Mouse (Mus musculus) CH12.LX (cell line): ENCODE results near the gene Kxd1. TPM values are rescaled to one million over a fixed set of nuclear protein-coding genes. Genes with fewer than 3 reads are reported as not detected.

Source experiments
- DNase-seq: peaks from one replicate; pipeline ENCODE4 v3.0.0-alpha.2; 2013; ENCODE audit errors: extremely low read depth
- H3K27ac ChIP-seq: 2 replicates; pipeline ENCODE4 v1.5.1; 2012; ENCODE audit warnings: low read depth, mild to moderate bottlenecking, control low read depth, moderate library complexity; ENCODE audit not compliant: insufficient read depth
- H3K27me3 ChIP-seq: replicated peaks from 2 replicates; pipeline ENCODE3; 2012; ENCODE audit warnings: inconsistent platforms
- H3K36me3 ChIP-seq, 2 experiments: replicated peaks in 1 of 2; 2 replicates each; pipeline versions ENCODE3 to v1.6.1; 2012; ENCODE audit warnings: inconsistent platforms in 1 of 2, low read length in 1 of 2, mild to moderate bottlenecking in 1 of 2, mixed read lengths in 1 of 2, moderate library complexity in 1 of 2; ENCODE audit not compliant: control insufficient read depth in 1 of 2, insufficient read depth in 1 of 2
- H3K4me1 ChIP-seq, 2 experiments: 2 replicates each; pipeline ENCODE4 v1.6.1; 2012; ENCODE audit warnings: inconsistent platforms in 1 of 2, moderate library complexity in 1 of 2; ENCODE audit not compliant: insufficient read depth in 2 of 2, control insufficient read depth in 1 of 2
- H3K4me2 ChIP-seq: 2 replicates; pipeline ENCODE4 v1.6.1; 2012; ENCODE audit warnings: low read depth, mild to moderate bottlenecking, control low read depth; ENCODE audit not compliant: poor library complexity, insufficient read depth, severe bottlenecking
- H3K4me3 ChIP-seq, 3 experiments: fragments of 150-350 bp in 1 of 3; sonication (generic) in 1 of 3; replicated peaks in 1 of 3; 2 replicates each; pipeline versions ENCODE3 to v1.5.1; 2011 to 2012; ENCODE audit warnings: low read depth in 2 of 3, low read length in 2 of 3, mild to moderate bottlenecking in 2 of 3, moderate library complexity in 2 of 3, control low read depth in 1 of 3, improper control_type of control experiment in 1 of 3, inconsistent platforms in 1 of 3, mixed read lengths in 1 of 3; ENCODE audit not compliant: poor library complexity in 1 of 3
- H3K79me2 ChIP-seq: replicated peaks from 2 replicates; pipeline ENCODE4 v1.6.1; 2012; ENCODE audit warnings: mild to moderate bottlenecking, moderate library complexity; ENCODE audit not compliant: control insufficient read depth, poor library complexity, insufficient read depth, severe bottlenecking; ENCODE audit errors: extremely low read depth
- H3K9ac ChIP-seq: 2 replicates; pipeline ENCODE4 v1.6.1; 2012; ENCODE audit warnings: low read depth, mild to moderate bottlenecking, control low read depth, moderate library complexity; ENCODE audit not compliant: insufficient read depth
- H3K9me3 ChIP-seq: replicated peaks from 2 replicates; pipeline ENCODE3; 2012; ENCODE audit warnings: low read length, inconsistent platforms, mixed read lengths
- BHLHE40 ChIP-seq: IDR thresholded peaks from 2 replicates; pipeline ENCODE4 v1.6.1; 2011; ENCODE audit warnings: mild to moderate bottlenecking, low read depth, low read length, improper control_type of control experiment
- CHD1 ChIP-seq: IDR thresholded peaks from 2 replicates; pipeline ENCODE4 v1.6.1; 2012; ENCODE audit warnings: low read depth, low read length, improper control_type of control experiment, inconsistent platforms
- CHD2 ChIP-seq: IDR thresholded peaks from 2 replicates; pipeline ENCODE4 v1.6.1; 2011; ENCODE audit warnings: low read length, improper control_type of control experiment
- ELF1 ChIP-seq: IDR thresholded peaks from 2 replicates; pipeline ENCODE4 v1.6.1; 2014; ENCODE audit warnings: low read depth, mild to moderate bottlenecking, inconsistent platforms, low read length, improper control_type of control experiment
- ETS1 ChIP-seq: conservative IDR thresholded peaks from 2 replicates; pipeline ENCODE4 v1.6.1; 2012; ENCODE audit warnings: low read depth, mild to moderate bottlenecking, inconsistent platforms, low read length, improper control_type of control experiment, moderate library complexity
- GABPA ChIP-seq: IDR thresholded peaks from 2 replicates; pipeline ENCODE4 v1.6.1; 2012; ENCODE audit warnings: low read depth, low read length, improper control_type of control experiment, inconsistent platforms; ENCODE audit not compliant: insufficient replicate concordance
- JUN ChIP-seq: IDR thresholded peaks from 2 replicates; pipeline ENCODE4 v1.6.1; 2011; ENCODE audit warnings: low read depth, mild to moderate bottlenecking, low read length, improper control_type of control experiment, moderate library complexity; ENCODE audit not compliant: insufficient read depth
- JUND ChIP-seq: conservative IDR thresholded peaks from 2 replicates; pipeline ENCODE4 v1.6.1; 2011; ENCODE audit warnings: low read depth, low read length, improper control_type of control experiment
- MAX ChIP-seq: IDR thresholded peaks from 2 replicates; pipeline ENCODE4 v1.6.1; 2011; ENCODE audit warnings: low read length, improper control_type of control experiment
- MAZ ChIP-seq: IDR thresholded peaks from 2 replicates; pipeline ENCODE4 v1.6.1; 2012; ENCODE audit warnings: low read depth, mild to moderate bottlenecking, inconsistent platforms, low read length, improper control_type of control experiment, moderate library complexity
- MXI1 ChIP-seq: IDR thresholded peaks from 2 replicates; pipeline ENCODE4 v1.6.1; 2011; ENCODE audit warnings: mild to moderate bottlenecking, low read depth, low read length, improper control_type of control experiment
- MYC ChIP-seq: IDR thresholded peaks from 2 replicates; pipeline ENCODE4 v1.6.1; 2011; ENCODE audit warnings: low read depth, mild to moderate bottlenecking, improper control_type of control experiment, low read length
- NELFE ChIP-seq: IDR thresholded peaks from 2 replicates; pipeline ENCODE4 v1.6.1; 2011; ENCODE audit warnings: low read depth, low read length, improper control_type of control experiment
- NRF1 ChIP-seq: IDR thresholded peaks from 2 replicates; pipeline ENCODE4 v1.6.1; 2014; ENCODE audit warnings: low read depth, mild to moderate bottlenecking, inconsistent platforms, low read length, improper control_type of control experiment, moderate library complexity
- POLR2A ChIP-seq: IDR thresholded peaks from 2 replicates; pipeline ENCODE4 v1.6.1; 2011; ENCODE audit warnings: low read depth, mild to moderate bottlenecking, improper control_type of control experiment, low read length
- POLR2AphosphoS2 ChIP-seq: IDR thresholded peaks from 2 replicates; pipeline ENCODE4 v1.6.1; 2011; ENCODE audit warnings: low read depth, low read length, improper control_type of control experiment
- RAD21 ChIP-seq: IDR thresholded peaks from 2 replicates; pipeline ENCODE4 v1.6.1; 2011; ENCODE audit warnings: low read depth, mild to moderate bottlenecking, low read length, improper control_type of control experiment, moderate library complexity
- RCOR1 ChIP-seq: conservative IDR thresholded peaks from 2 replicates; pipeline ENCODE4 v1.6.1; 2012; ENCODE audit warnings: low read depth, mild to moderate bottlenecking, inconsistent platforms, low read length, improper control_type of control experiment
- SIN3A ChIP-seq: IDR thresholded peaks from 2 replicates; pipeline ENCODE4 v1.6.1; 2012; ENCODE audit warnings: low read length, improper control_type of control experiment, inconsistent platforms
- SMC3 ChIP-seq: IDR thresholded peaks from 2 replicates; pipeline ENCODE4 v1.6.1; 2011; ENCODE audit warnings: low read depth, low read length, improper control_type of control experiment
- TBP ChIP-seq: conservative IDR thresholded peaks from 2 replicates; pipeline ENCODE4 v1.6.1; 2011; ENCODE audit warnings: low read depth, low read length, improper control_type of control experiment
- TCF12 ChIP-seq: IDR thresholded peaks from 2 replicates; pipeline ENCODE4 v1.6.1; 2014; ENCODE audit warnings: low read depth, mild to moderate bottlenecking, inconsistent platforms, low read length, improper control_type of control experiment
- UBTF ChIP-seq: IDR thresholded peaks from 2 replicates; pipeline ENCODE4 v1.6.1; 2012; ENCODE audit warnings: low read depth, mild to moderate bottlenecking, inconsistent platforms, low read length, improper control_type of control experiment, moderate library complexity
- USF1 ChIP-seq: IDR thresholded peaks from 2 replicates; pipeline ENCODE4 v1.6.1; 2014; ENCODE audit warnings: low read depth, mild to moderate bottlenecking, inconsistent platforms, low read length, improper control_type of control experiment
- USF2 ChIP-seq: conservative IDR thresholded peaks from 2 replicates; pipeline ENCODE4 v1.6.1; 2011; ENCODE audit warnings: low read depth, low read length, improper control_type of control experiment
- ZKSCAN1 ChIP-seq: IDR thresholded peaks from 2 replicates; pipeline ENCODE4 v1.6.1; 2012; ENCODE audit warnings: low read depth, inconsistent platforms, low read length, improper control_type of control experiment, borderline replicate concordance
- ZMIZ1 ChIP-seq: IDR thresholded peaks from 2 replicates; pipeline ENCODE4 v1.6.1; 2012; ENCODE audit warnings: low read depth, mild to moderate bottlenecking, inconsistent platforms, low read length, improper control_type of control experiment
- ZNF384 ChIP-seq: IDR thresholded peaks from 2 replicates; pipeline ENCODE4 v1.6.1; 2012; ENCODE audit warnings: low read depth, low read length, improper control_type of control experiment, inconsistent platforms
- dilution Hi-C: fragments of 300-500 bp; cut with MboI; formaldehyde crosslinking; loops from 2 replicates; pipeline ENCODE4 v1.14.3; 2020; ENCODE audit warnings: low sequenced_read_pairs; ENCODE audit not compliant: extremely low pct_unique_long_range_greater_than_20kb, extremely low pct_ligation_motif_present
- in situ Hi-C: fragments of 300-500 bp; cut with MboI; formaldehyde crosslinking; loops from 3 replicates; pipeline ENCODE4 v1.14.3; 2019; ENCODE audit warnings: low sequenced_read_pairs, low pct_ligation_motif_present, low pct_unique_long_range_greater_than_20kb, mixed read lengths
- polyA plus RNA-seq: library from polyadenylated mRNA; unstranded; fragments of >175 nt; gene quantifications from 2 replicates; pipeline ENCODE4 v1.2.1, GENCODE M21; 2012; ENCODE audit warnings: low read depth; ENCODE audit not compliant: insufficient read length
- total RNA-seq, 2 experiments: library from RNA; depleted of rRNA; stranded (reverse); fragments of 300-350 nt in 1 of 2; fragments of >200 nt in 1 of 2; gene quantifications; 2 replicates each; pipeline ENCODE4 v1.2.3; 2012 to 2014

Gene Kxd1
- total and polyA plus RNA-seq, 3 experiments: 56.6 to 68.0 (median 63.4) TPM

DNA sequence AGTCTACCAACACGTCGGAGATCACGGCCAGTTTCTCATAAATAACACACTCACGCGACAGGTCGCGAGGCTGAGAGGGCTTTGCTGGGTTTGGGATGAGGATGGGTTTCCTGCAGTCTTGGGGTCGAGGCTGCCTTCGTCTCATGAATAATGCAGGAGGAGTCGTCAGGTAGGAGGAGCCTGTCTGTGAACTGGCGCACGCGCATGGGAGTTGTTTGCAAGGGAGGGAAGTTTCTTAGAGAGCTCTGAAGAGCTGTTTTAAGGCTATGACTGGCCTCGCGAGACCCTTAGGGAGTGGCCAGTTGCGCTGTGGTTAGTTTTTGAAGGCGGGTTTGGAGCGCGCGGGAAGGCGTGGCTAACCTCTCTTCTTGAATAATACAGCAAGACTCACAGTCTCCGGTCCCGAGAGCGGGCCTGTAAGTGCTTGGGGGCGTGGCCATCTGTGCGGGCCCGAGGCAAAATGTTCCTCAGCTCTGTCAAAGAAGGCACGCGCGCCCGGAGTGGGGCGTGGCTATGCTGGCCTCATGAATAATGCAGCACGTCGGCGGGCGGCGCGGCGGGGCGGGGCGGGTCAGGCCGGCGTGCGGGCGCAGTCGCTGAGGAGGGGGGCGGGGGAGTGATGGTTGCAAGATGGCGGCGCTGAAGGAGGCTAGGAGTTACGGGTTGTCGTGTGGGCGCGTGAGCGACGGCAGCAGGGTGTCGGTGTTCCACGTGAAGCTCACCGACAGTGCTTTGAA is 11.5 kb upstream of the Kxd1 start, which contains the start of gene Ell (continued):
- no peak for TF ChIP-seq TBP
- no peak for TF ChIP-seq RCOR1
- peak; percentile 75 for TF ChIP-seq POLR2A
- TF ChIP-seq NELFE: peak; percentile 65
- no peak for TF ChIP-seq UBTF
- TF ChIP-seq SIN3A: peak; percentile 26
- TF ChIP-seq USF1: no peak
- TF ChIP-seq JUN: no peak

DNA sequence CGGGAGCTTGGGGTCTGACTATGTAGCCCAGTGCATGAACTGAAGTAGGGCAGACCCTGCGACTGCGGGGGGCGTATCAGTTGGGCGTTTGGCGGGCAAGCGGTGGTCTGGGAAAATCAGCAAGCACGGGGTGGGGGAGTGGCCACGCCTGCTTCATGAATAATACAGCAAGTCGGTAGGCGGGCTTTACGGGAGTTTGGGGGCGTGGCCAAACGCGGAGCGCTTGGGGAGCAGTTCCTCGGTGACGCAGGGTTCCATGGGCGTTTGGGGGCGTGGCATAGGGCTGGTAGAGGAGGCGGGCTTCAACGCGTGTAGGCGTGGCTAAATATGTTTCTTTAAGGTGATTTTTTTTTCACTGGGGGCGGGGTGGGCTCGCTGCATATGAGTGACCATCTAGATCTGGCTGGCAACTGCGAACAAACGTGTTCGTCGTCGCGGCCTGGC is 10.9 kb upstream of the Kxd1 start:
- Histone ChIP-seq H3K4me3 (peak overlapping the region; percentile 60 to 94 (median 73)), H3K27ac (peak overlapping the region; percentile 91), H3K4me2 (peak overlapping the region; percentile 78), H3K36me3 (peaks cover 28 to 55% of the 10 kb centered on the region in 2 experiments), H3K9ac (peak overlapping the region; percentile 77), H3K4me1 (peaks cover 9 to 40% of the 10 kb centered on the region in 2 experiments), H3K79me2 (peaks cover 30% of the 10 kb centered on the region), H3K27me3 (no peaks in the 10 kb centered on the region), H3K9me3 (no peaks in the 10 kb centered on the region)
- peak; percentile 98 for DNase-seq
- in situ Hi-C loops (no loop called here), dilution Hi-C loops (no loop called here)
- TF ChIP-seq BHLHE40 (peak; percentile 49; the same call in 1 of the 2 replicates), CHD2 (no peak), JUN (no peak), POLR2AphosphoS2 (peak; percentile 82; the same call in 1 of the 2 replicates), MAZ (0 out of 2 replicates have a peak, but pooled peaks have one; percentile 16), ZNF384 (peak; percentile 95), ELF1 (0 out of 2 replicates have a peak, but pooled peaks have one; percentile 13), MAX (no peak), SIN3A (peak; percentile 84; the same call in 1 of the 2 replicates), MYC (0 out of 2 replicates have a peak, but pooled peaks have one; percentile 10)

DNA sequence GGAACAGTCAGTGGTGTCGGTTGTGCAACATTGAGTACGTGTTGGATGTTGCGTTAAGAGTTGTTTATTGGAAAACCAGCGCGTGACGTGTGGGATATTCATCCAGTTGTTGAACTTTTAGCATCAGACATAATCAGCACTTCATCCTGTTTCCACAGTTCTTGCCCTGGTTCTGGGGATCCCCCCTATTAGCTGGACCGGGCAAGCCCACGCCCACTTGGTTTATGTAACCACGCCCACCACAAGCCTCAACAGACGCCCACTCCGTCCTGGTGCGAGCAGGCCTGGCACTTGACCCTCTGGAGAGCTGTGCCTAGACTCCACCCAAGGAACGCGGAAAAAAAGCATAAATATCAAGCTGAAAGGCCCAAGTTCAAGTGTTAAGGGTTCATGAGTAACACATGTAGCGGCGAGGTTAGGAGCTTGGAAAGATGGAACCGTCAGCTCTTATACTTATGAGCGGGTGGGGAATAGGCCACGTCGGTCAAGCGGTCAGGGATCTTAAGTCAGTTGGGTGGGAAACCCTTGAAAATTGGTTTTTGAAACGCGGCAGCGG is 10.3 kb upstream of the Kxd1 start:
- dilution Hi-C loops: no loop called here
- Histone ChIP-seq H3K4me3 (peak overlapping the region; percentile 48 to 94 (median 62)), H3K9ac (peak overlapping the region; percentile 47), H3K27me3 (no peaks in the 10 kb centered on the region), H3K4me1 (peaks cover 9 to 36% of the 10 kb centered on the region in 2 experiments), H3K4me2 (peak overlapping the region; percentile 78), H3K79me2 (peaks cover 29% of the 10 kb centered on the region), H3K36me3 (peaks cover 34 to 54% of the 10 kb centered on the region in 2 experiments), H3K27ac (peak overlapping the region; percentile 40), H3K9me3 (no peaks in the 10 kb centered on the region)
- peak; percentile 83 for DNase-seq
- in situ Hi-C loops: no loop called here
- TF ChIP-seq USF1 (no peak), NRF1 (peak; percentile 35; the same call in 1 of the 2 replicates), MYC (no peak), JUND (no peak), GABPA (no peak), CHD1 (no peak), TCF12 (no peak), USF2 (no peak), ZKSCAN1 (no peak), BHLHE40 (no peak), ZMIZ1 (no peak; the same call in 1 of the 2 replicates), JUN (no peak), SIN3A (peak; percentile 30; the same call in 1 of the 2 replicates), SMC3 (no peak), ETS1 (no peak), RAD21 (no peak), NELFE (no peak), UBTF (no peak), MXI1 (0 out of 2 replicates have a peak, but pooled peaks have one; percentile 49)
